Mouse (Mus musculus) thymus, postnatal 25 days (tissue): ENCODE measurements around the gene Vwa8.
"Not testable (repeated sequence)": the region's sequence is repeated elsewhere in the genome, so short reads cannot be mapped to it uniquely, and the experiment has no call there.

ENCODE experiments used
- DNase-seq: peaks from one replicate; pipeline ENCODE4 v3.0.0; 2022

The Vwa8 gene

DNA sequence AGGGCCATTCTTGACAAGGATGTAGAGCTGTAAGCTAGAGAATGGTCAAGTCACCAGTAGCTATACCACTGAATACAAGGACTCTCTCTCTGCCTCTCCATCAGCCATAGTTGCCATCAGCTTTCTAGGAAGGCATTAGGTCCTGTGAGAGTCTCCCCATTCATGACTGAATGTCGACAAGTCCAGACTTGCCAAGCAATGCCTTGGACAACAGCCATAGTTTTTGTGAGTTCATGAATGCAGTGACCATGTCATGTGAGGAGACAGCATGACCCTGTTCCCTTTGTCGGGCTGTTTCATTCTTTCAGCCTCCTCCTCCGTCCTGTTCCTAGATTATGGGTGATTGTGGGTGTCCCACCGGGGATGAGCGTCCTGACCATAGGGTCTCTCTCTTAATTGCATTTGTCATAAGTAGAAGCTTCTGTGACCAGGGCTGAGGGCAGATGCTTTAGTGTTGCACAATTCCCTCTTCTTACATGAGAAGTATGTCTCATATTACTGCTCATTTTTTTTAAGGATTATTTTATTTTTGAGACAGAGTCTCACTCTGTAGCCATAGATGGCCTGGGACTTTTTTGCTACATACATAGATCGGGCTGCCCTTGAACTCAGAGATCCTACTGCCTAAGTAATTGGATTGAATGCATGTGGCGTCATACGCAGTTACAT, 37.8 kb downstream of the Vwa8 start:
- no peak for DNase-seq

DNA sequence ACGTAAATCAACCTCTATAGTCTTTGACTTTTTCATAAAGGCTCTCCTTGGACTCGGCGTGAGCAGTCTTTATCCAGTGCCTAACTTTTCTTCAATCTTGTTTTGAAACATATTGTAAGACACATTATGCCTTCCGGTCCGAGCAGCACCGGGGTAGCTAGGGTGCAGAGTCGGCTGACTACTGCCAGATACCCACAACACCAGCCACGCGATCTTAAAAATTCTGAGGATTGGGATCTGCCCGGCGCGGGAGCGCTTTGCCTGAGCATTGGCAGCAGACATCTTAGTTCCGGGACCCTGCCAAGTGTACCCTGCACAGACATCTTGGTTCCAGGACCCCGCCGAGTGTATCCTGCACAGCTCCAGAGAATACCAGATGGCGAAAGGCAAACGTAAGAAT, 38.6 kb downstream of the Vwa8 start:
- not testable (repeated sequence) for DNase-seq

- no peak for DNase-seq
Measured at GRCm38 (mm10) chr14:78895496-78895895, 46.6 kb downstream of the Vwa8 start.

- DNase-seq, result no peak
Measured at GRCm38 (mm10) chr14:78896252-78896651, 47.4 kb downstream of the Vwa8 start.

GRCm38 (mm10) chr14:78900770-78901169, 51.9 kb downstream of the Vwa8 start:
- peak; percentile 30 for DNase-seq

DNA sequence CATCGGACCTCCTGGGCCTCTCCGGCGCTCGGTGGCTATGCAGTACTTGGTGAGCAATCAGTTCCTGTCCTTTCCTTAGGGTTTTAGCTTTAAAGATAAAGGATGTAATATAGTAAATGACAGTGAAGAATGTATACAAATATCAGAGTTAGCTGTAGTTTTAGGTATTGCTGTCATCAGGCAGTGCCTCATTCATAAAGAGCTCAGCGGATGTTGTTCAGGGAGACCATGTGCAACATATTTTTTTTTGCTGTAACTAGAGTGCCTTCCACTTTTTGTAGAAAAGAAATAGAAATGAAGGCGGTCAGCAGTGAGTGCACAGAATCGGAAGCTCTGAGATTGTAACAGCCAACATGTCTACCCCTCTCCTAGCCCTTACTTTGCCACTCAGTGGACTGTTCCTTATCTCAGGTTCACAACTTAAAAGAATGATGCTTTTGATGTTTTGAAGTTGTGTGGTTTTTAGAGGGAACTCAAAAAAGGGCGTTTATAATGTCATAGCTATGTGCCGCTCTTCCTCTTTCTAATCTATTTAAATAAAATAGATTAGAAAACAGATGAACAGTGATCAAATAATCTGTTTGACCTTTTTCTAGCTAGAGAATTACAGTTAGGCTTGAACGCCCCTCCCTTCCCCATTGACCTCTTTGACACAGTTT, 59.5 kb downstream of the Vwa8 start:
- DNase-seq, result no peak

DNA sequence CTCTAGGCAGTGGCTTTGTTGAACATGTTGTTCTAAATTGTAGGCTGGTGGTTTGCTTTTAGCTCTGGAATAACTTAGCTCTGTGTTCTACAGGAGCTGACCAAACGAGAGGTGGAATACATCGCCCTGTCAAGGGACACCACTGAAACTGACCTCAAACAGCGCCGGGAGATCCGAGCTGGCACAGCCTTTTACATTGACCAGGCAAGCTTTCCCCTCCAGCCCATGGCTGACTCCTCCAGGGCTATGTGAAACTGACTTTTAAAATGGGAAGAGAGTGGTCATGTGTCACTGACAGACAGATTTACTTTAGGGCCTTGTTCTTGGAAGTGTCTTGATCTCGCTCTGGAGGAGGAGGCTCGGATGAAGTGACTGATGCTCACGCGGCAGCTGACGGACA, 63.2 kb downstream of the Vwa8 start:
- DNase-seq, result no peak

DNA sequence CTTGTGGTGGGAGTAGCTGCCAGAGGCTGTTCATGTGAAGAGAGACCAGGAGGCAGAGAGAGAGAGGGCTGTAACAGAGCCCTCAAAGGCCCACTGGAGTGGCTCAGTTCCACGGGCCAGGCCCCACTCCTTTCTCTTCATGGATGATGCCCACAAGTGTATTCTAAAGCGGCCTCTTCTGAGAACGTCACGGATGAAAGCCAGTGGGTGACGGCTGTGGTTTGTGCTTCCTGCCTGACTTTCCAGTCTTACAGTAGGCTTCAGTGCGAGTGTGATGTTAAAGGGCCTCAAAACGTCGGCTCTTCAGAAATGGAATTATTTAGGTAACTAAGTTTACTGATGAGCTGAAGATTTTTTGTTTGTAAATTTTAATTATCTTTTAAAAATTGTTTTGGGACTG, 65.3 kb downstream of the Vwa8 start:
- DNase-seq, result peak; percentile 74

DNA sequence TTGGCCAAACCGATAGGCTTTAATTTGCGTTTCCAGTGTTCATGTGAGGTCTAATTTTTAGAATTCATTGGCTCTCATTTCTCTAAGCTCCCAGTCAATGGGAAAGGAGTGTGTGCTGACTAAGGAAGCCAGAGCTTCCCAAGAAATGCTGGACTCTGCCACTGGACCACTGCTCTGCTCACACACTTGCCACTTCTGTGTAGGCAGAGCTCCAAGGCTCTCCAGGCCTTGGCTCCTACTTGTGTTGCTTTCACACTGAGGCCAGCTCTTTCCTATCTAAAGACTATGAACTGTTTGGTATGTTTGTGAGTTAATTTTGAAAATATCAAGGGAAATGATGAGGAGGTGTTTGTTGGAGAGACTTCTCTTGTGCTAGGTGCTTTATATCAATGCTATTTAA, 67.8 kb downstream of the Vwa8 start:
- DNase-seq, result no peak

GRCm38 (mm10) chr14:78921219-78921618, 72.4 kb downstream of the Vwa8 start:
- DNase-seq, result no peak

DNA sequence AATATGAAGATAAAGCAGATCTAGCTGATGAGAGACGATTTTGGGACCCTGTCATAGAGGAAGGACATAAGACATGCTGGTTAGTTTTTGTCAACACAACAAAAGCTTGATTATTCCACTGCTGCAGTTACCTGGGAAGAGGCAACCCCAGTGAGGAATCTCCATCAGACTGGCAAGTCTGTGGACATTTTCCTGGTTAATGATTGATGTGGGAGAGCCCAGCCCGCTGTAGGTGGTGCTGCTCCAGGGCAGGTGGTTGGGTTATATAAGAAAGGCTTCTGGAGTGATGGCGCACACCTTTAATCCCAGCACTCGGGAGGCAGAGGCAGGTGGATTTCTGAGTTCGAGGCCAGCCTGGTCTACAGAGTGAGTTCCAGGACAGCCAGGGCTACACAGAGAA, 74.8 kb downstream of the Vwa8 start:
- no peak for DNase-seq

- no peak for DNase-seq
Measured at GRCm38 (mm10) chr14:78924755-78925537, 76.1 kb downstream of the Vwa8 start.

GRCm38 (mm10) chr14:78932094-78932493, 83.2 kb downstream of the Vwa8 start:
- DNase-seq, result no peak

DNA sequence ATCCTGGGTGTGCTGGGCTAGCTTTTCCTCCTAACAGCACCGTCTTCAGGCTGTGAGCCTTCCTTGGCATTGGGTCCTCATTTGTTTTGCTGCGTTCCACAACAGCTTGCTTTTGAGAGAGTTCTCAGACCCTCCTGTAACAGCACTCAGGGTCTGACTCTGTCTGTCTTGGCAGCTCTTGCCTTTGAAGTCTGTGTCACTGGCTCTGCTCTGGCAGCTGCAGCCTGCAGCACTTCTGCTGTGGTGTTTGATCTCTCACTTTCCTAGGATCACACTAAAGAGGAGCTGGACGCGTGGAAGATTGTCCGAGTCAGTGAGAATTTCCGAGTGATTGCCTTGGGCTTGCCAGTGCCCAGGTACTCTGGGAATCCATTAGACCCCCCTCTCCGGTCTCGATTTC, 84.5 kb downstream of the Vwa8 start:
- DNase-seq, result no peak

GRCm38 (mm10) chr14:78934596-78934995, 85.7 kb downstream of the Vwa8 start:
- no peak for DNase-seq

DNA sequence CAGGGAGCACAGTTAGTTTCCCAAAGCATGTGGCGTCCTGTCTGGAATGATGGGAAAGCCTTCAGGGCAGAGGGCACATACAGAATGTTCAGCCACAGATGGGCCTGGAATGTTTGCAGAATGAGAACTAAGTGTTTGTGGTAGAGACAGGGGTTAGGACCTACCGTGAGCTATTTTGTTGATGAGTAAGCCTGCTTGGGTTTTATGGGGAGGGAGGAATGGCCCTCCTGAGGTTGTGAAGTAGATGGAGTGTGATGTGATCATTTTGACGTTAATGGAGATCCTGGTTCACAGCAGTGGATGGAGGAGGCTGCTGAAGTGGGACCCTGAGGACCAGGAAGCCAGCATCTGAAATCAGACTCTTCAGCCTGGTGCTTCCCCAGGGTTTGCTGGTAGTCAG, 86.9 kb downstream of the Vwa8 start:
- DNase-seq, result no peak

DNA sequence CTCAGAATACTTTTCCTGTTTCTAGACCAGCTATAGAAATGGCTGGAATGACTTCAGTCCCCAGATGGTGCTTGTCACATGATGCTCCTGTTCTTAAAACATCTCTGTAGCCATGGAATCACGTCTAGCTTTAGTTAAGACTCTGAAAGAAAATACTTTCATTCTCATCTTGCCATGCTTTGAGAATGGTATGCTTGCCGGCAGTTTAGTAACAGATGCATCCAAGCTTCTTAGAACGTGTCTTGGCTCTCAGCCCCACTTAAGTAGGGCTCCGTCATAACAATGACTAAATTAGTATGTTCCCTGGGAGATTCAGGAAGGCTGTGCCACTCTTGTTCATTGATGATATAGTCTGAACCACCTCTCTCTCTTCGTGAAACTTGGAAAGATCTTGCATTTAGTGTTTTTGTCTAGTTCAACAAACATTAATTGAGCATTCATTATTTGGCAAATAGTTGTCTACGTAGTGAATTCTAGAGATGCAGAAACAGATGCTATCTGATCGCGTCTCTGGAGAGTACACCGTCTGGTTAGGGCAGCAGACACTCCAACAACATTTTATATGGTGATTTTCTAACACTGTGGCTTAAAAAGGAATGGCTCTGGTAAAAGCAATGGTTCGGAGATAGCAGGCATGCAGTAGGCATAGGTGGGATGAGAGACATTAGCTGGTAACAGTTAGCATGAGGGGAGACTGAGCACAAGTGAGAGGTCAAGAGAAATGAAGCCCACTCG, 93.1 kb downstream of the Vwa8 start:
- no peak for DNase-seq

- no peak for DNase-seq
Measured at GRCm38 (mm10) chr14:78955745-78956144, 106.9 kb downstream of the Vwa8 start.

DNA sequence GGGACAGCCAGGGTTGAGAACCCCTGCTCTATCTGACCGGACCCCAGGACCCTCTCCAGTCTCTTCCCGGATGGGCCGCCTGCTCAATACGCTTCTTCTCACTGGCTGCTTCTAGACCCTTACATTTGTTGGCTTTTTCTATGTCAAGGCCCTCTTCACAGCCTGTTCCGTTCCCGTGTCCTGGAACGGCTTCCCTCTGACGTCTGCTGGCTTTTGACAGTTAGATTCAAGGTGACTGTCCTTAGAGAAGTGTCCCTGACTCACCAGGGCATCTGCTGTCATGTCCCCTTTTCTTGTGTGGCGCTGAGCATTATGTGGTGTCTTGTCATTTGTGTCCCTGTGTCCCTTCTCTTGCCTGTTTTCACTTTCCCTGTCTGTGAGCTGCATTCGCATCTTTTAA, 121.8 kb downstream of the Vwa8 start:
- DNase-seq, result no peak

DNA sequence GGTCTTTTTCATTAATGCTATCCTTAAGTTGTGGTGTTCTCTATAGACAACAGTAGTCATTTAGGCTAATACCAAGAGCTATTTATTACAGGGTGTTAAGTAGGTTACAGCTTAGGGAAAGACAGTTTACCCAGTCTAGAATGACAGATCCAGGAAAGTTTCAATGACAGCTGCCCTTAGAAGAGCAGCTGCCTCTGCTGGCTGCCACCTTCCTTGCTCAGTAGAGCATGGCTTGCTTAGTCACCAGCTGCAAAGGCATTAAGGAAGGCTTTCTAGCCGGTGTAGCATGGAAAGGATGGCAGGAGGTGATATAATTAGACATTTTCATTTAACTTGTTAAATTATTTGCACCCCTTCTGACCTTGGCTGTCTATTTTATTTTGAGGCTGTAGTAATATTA, 123.6 kb downstream of the Vwa8 start:
- no peak for DNase-seq

DNA sequence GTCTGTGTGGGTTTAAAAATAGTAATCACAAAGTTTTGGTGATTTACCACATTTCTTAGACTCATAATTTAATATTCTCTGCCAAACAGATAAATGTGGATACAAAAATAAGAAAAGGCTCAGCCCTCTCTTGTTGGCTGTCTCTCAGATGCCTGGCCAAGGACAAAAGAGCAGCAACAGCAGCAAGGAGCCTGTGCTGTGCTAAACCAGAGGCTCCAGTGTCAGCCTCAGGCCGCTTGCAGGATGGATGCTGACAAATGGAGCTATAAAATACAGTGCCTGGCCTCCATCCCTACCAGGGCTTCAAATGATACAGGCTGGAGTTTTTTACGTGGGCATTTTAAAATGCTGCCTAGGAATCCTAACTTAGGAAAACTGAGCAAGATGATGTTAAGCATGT, 134.3 kb downstream of the Vwa8 start:
- DNase-seq, result no peak

DNA sequence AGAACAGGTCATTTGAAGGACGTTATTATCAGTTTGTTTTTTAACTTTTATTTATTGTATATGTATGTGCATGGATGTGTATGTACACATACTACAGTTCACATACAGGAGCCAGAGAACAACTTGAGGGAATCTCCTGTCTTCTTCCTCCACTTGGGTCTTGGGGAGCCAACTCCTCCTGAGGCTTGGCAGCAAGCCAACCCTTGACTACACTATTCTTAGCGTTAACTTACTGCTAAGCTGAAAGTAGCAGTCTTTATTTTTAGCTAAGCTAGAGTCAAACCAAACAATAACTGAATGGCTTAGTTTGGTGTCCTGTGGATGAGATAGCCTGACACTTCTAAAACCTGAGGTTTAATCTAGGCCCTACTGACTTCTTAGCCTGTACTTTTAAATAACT, 135.4 kb downstream of the Vwa8 start:
- no peak for DNase-seq

DNA sequence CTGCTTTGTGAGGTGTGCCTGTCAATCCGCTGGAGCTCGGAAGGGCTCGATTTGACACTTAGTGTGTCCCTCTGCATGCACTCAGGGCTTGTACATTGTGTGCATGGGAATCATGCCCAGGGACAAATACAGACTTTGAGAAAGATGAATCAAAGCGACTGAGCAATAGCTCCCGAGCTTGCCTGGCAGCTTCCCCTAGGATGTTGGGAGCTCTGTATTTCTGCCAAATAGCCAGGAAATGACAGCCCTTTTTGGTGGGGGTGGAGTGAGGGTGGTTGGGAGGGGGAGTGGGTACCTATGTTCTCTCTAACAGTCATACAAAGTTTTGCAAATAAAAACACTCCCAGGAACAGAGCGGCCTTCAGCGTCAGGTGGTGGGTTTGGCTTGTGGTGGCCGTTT, 138.7 kb downstream of the Vwa8 start:
- no peak for DNase-seq

GRCm38 (mm10) chr14:78992456-78992855, 143.6 kb downstream of the Vwa8 start:
- no peak for DNase-seq
